ENCODE assay signal across 9 mouse cellular contexts in the genomic region with DNA sequence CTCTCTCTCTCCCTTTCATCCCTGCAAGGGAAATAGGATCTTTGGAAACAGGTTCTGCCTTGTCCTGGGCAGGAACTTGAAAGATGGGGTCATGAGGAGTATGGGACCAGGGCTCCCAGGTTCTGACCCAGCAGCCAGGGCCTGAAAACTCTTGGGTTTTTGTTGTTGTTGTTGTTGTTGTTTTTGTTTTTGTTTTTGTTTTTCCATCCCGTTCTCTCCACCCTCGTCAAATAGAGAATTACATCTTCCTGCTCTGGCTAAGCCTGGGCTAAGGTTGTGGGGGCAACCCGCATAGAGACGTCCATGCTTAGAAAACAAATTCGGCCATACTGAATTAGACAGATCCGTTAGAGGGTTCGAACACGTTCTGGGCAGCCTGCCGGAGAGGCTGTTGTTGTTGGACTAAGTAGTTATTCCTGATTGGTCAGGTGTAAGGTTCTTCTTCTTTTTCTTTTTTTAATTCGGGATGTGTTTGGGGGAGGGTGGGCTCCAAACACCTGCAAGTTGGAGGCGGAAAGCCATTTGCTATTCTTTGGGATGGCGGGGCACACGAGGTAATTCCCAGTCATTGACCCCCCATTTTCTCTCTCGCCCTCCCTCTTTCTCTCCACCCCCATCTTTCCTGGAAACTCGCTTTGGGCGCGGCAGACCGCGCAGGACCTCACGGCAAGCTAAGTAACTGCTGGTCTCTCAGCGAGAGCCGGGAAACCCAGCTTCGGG. TPM values are rescaled to one million over a fixed set of nuclear protein-coding genes. Genes with fewer than 3 reads are reported as not detected.
DNase-seq lines count a peak whose midpoint lies in the region; ATAC-seq and TF ChIP-seq lines count a peak whose summit lies in the region.
"Had no signal": no experiment of that assay in that cellular context is flagged by ENCODE, and none has a peak within 500 bp of the region (broad histone marks: within the 10 kb centered on the region; RNA-seq: fewer than 3 reads in every experiment).

No protein-coding gene starts in this region.

- TF ChIP-seq POLR2A in bone marrow, adult 2 months (IDR thresholded peaks at IDR 0.05; ENCODE audit: borderline replicate concordance, control insufficient read depth, low read depth, low read length), result peak; percentile 56; the same call in 1 of the 2 replicates

- H3K27ac ChIP-seq in bone marrow, adult 2 months (ENCODE audit: control insufficient read depth, insufficient read depth, low read depth, low read length, poor library complexity), result peak overlapping the region; percentile 48
- H3K27ac ChIP-seq in liver, embryonic 13.5 days, result peak overlapping the region; percentile 99

- no peak for TF ChIP-seq CTCF in bone marrow, adult 2 months (IDR thresholded peaks at IDR 0.05; ENCODE audit: control insufficient read depth, insufficient read depth, low read length)

- H3K4me1 ChIP-seq in bone marrow, adult 2 months (ENCODE audit: control insufficient read depth, insufficient read depth, low read length), result no peaks in the 10 kb centered on the region
- peaks cover 51% of the 10 kb centered on the region for H3K4me1 ChIP-seq in liver, embryonic 13.5 days (replicated peaks)

- 9% methylated on average over 23 of the region's 23 CpGs for WGBS in bone marrow, adult 2 months
- 1% methylated on average over 23 of the region's 23 CpGs for WGBS in liver, embryonic 13.5 days (ENCODE audit: insufficient replicate concordance)

- peak overlapping the region; percentile 63 for H3K4me3 ChIP-seq in bone marrow, adult 2 months (replicated peaks; ENCODE audit: control insufficient read depth, low read depth, low read length)
- peak overlapping the region; percentile 74 for H3K4me3 ChIP-seq in liver, embryonic 13.5 days (replicated peaks)
- H3K4me3 ChIP-seq: myocyte had no signal

- DNase-seq in 416B (ENCODE audit: low read depth), result peak; percentile 75
- DNase-seq in heart, postnatal 10 days, result peak; percentile 27
- DNase-seq in liver, embryonic 13.5 days, result peak; percentile 70
- peak; percentile 22 to 38 for DNase-seq in spleen, postnatal 36 days (ENCODE audit: low spot score in 2 of 2)
- no peak for DNase-seq in layer of hippocampus, adult 9-10 months (ENCODE audit: low spot score)
- no peak for DNase-seq in adrenal gland, adult 18-20 months (ENCODE audit: low spot score in 2 of 2)
- DNase-seq in gastrocnemius, postnatal 10 days, result no peak

- intact Hi-C loops in heart, postnatal 10 days (cut with DNase I), result loop anchor here (5.0 kb wide), 1 partner anchor 152 kb away; a partner anchor contains a TSS

- peaks cover 30% of the 10 kb centered on the region for H3K36me3 ChIP-seq in liver, embryonic 13.5 days

- H3K27me3 ChIP-seq in liver, embryonic 13.5 days, result peaks cover 35% of the 10 kb centered on the region

- H3K9ac ChIP-seq in liver, embryonic 13.5 days, result peak overlapping the region; percentile 98

- no peaks in the 10 kb centered on the region for H3K9me3 ChIP-seq in liver, embryonic 13.5 days (replicated peaks)

- peak; percentile 18 for ATAC-seq in liver, embryonic 13.5 days (ENCODE audit: low read depth)

- H3K4me2 ChIP-seq in liver, embryonic 13.5 days, result peak overlapping the region; percentile 99

RNA-seq across cellular contexts. Expression of a gene that starts 2.8 kb away (rescaled TPM):
- polyA plus RNA-seq in bone marrow, adult 2 months (2011; ENCODE audit: insufficient read depth, insufficient read length, low replicate concordance, missing spikeins), result 67.9 and 68.4 TPM in 2 replicates
- total RNA-seq in heart, postnatal 10 days (2021), result 1 to 10 TPM; 7.2 to 7.3 TPM
- polyA plus RNA-seq in liver, embryonic 13.5 days (2015; fragmentation: Nextera tagmentation; extraction: Ambion mirVana), result 29.3 and 31.5 TPM in 2 replicates
- 1 to 10 TPM; 2.5 TPM for total RNA-seq in adrenal gland, adult 18-20 months (2021)
- total RNA-seq in gastrocnemius, postnatal 10 days (2021), result 1 to 10 TPM; 2.0 to 3.7 TPM
- polyA plus RNA-seq: myocyte had no signal

RNA-seq across cellular contexts. Expression of a gene that starts 29.5 kb away (rescaled TPM):
- 212 and 213 TPM in 2 replicates for polyA plus RNA-seq in bone marrow, adult 2 months (2011; ENCODE audit: insufficient read depth, insufficient read length, low replicate concordance, missing spikeins)
- total RNA-seq in heart, postnatal 10 days (2021), result 1 to 10 TPM in 1 of 2 experiments, under 1 TPM in 1; 0.74 to 1.5 TPM
- 21.2 and 23.7 TPM in 2 replicates for polyA plus RNA-seq in liver, embryonic 13.5 days (2015; fragmentation: Nextera tagmentation; extraction: Ambion mirVana)
- 1 to 10 TPM in 1 of 2 experiments, under 1 TPM in 1; 0.99 to 1.0 TPM for total RNA-seq in adrenal gland, adult 18-20 months (2021)
- total RNA-seq in gastrocnemius, postnatal 10 days (2021), result under 1 TPM; 0.28 to 0.45 TPM

RNA-seq across cellular contexts. Expression of a gene that starts 59.1 kb away (rescaled TPM):
- 7.8 and 8.1 TPM in 2 replicates for polyA plus RNA-seq in bone marrow, adult 2 months (2011; ENCODE audit: insufficient read depth, insufficient read length, low replicate concordance, missing spikeins)
- total RNA-seq in heart, postnatal 10 days (2021), result 1 to 10 TPM; 3.2 to 3.3 TPM
- polyA plus RNA-seq in liver, embryonic 13.5 days (2015; fragmentation: Nextera tagmentation; extraction: Ambion mirVana), result 8.3 and 11.8 TPM in 2 replicates
- total RNA-seq in adrenal gland, adult 18-20 months (2021), result under 1 TPM; 0.30 to 0.38 TPM
- 1 to 10 TPM; 1.9 to 2.8 TPM for total RNA-seq in gastrocnemius, postnatal 10 days (2021)

Comparison
In these comparisons a context has a peak if more than half of its experiments do, and no peak if none do; other contexts are left out.
1. DNase-seq: peak in 416B (single experiment), heart, postnatal 10 days (2 of 2), liver, embryonic 13.5 days (single experiment) and spleen, postnatal 36 days (2 of 2); none in layer of hippocampus, adult 9-10 months (single experiment), adrenal gland, adult 18-20 months (0 of 2) and gastrocnemius, postnatal 10 days (single experiment).